Mouse (Mus musculus) cerebellum, adult 11 months (tissue): Measurements from ENCODE around the gene Mcat.

Experiments
- DNase-seq: peaks from one replicate; pipeline ENCODE4 v3.0.0; 2022

The Mcat gene

DNA sequence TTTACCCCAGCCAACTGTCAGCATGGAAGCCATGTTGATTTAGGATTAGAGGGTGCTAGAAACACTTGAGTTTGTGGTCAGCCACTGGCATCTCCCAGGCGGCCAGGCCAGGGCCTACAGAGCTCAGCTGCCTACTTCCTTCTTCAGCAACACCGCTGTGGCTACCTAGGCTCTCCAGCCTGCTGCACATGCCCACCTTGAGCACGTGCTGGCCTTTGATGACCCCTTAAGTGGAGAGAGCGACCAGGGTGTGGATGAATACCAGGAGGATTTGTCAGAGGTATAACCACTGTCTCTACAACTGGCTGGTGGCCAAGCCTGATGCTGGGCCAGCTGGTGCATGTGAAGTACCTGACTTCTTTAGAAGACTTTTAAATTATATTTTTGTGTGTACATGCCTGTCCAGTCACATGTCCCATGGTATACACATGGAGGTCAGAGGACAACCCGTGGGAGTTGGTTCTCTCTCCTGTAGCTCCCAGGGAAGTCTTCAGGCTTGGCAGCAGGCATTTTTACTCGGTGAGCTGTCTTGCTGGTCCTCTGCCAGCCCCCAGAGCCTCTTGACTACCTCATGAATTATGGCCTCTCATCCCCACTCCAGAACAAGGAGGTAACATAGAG, 11.3 kb upstream of the Mcat start:
- DNase-seq, result no peak

DNA sequence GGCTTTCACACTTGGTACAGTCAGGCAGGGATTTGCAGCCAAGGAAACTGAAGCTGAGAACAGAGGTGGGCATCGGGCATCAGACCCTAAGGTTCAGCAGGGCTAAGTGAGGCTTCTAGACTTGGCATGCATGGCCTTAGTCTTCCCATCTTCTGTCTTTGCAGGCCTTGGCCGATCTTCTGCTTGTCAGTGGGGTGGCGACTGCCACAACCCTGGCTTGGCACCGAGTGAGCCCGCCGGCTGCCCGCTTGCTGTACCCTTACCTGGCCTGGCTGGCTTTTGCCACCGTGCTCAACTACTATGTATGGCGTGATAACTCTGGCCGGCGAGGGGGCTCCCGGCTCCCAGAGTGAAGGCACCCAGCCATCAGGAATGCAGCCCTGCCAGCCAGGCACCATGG, 10.0 kb upstream of the Mcat start:
- DNase-seq, result peak; percentile 35

DNA sequence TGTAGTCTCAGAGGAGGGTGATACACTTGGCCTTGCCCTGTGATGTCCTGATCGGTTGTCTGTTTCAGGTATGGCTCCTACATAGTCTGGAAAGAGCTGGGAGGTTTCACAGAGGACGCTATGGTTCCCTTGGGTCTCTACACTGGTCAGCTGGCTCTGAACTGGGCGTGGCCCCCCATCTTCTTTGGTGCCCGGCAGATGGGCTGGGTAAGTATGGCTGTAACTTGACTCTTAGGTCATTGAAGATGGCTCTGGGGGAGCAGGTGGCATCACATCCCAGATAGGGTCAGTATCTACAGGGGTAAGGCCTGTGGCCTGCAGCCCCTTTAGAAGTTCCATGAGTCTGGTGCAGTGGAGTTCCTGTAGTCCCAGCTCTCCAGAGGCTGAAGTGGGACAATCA, 8.5 kb upstream of the Mcat start:
- no peak for DNase-seq

DNA sequence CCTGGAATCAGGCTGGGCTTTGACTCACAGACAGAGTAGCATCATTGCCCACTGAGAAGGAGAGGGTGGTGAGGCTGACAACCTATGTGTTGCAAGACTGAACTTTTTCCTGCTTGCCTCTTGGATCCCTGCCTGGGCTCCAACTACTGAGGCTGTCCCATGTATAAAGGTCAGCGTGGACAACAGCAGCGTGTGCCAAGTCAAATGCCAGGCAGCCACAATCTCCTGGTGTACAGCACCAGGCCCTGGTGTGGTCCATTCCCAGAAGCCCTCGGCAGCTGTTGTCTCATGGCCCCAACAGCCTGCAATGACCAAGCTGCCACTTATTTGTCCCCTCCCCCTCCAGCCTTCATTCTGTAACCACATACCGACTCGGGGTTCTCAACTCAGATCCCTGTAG, 8.0 kb upstream of the Mcat start:
- DNase-seq, result no peak

DNA sequence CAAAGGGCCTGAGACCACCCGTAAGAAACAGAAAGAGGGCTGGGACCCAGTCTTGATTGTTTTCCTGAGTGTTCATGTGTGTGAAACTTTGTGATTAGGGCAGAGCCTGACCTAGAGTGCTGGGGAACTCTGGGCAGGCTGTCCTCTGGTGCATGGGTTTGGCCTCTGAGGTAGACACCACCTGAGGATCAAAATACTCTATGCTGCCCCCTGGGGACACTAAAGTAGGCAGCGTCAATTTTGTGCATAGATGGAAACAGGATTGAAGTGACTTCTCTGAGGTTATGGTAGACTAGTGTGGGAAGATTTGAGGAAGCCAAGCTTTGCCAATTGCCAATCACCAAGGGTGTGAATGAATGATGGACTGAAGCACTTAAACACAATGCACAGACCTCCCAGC, 7.1 kb upstream of the Mcat start:
- no peak for DNase-seq

DNA sequence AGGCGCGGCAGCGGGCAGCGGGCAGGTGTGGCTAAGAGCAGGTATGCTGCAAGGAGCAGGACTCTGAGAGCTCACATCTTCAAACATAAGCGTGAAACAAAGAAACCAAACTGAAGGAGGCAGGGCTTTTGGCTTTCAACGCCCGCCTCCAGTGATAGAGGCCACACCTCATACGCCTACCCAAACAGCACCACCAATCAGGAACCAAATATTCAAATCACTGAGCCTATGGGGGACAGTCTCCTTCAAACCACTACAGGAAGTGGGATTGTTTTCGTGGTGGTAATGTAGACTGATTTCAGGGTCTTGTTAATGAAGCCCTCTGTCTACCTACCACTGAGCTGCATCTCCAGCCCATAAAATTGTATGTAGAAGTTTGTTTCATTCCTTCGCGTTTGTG, 6.1 kb upstream of the Mcat start:
- DNase-seq, result no peak

DNA sequence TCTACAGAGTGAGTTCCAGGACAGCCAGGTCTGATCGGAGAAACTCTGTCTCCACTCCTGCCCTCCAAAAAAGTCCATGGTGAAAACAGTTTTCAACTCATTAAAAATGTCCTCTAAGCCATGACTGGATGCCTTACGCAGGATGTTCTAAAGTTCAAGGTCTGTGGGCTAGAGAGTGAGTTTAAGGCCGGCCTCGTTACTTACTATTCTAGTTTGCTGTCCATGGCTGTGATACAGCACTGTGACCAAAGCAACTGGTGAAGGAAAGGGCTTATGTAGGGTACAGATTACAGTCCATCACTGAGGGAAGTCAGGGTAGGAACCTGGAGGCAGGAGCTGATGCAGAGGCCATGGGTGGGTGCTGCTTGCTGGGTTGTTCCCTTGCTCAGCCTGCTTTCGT, 5.0 kb upstream of the Mcat start:
- no peak for DNase-seq

DNA sequence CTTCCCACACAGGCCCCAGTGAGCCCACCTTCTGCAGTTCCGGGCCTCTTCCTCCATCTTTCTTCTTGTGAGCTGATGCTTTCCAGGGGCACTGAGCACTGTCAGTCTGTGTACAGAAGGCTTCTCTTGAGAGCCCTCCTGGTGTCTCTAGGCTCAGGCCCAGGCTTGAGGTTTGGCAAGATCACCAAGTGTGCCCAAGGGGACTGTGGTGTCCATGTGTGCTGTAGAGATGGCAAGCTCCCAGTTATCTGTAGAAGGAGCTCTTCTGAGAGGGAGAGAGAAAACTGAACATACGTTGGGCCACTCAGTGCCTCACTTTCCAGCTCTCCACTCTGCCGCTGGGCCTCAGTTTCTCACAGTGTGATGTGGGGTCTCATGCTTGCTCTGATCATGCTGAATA, 4.1 kb upstream of the Mcat start:
- no peak for DNase-seq

DNA sequence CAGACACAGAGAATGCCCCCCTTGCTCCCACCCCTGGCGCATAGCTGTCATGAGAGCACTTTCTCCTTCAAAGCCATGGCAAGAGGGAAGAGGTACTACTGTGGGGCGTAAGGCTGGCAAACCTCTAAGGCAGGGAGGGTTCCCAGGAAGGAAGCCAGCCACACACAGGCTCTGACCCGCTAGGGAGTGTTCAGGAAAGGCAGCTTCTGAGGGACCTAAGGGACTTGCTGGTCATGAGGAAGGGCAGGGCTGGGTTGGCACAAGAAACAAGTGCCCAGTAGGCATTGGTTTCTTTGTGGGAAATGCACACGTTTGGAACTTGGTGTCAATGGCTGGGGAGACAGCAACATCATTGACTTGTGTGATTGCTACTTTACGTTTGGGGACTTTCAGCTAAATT, 2.4 kb upstream of the Mcat start:
- no peak for DNase-seq

DNA sequence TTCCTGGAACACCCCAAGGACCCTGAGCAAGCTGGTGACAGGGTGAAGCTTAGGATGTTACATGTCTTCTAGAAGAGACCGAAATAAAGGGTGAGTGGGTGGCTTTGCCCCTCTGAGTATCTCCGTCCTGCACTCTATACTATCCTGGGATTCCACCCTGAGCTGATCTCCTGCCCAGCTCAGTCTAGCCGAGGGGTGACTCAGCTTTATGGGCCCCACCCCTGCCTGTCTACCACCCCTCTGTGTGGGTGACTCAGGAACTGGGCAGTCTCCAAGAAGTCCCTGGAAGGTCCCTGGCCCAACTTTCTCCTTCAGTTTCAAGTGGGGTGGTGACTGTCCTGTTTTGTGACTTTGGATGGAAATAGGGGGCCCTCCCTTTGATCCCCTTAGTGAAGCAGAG, 1.8 kb upstream of the Mcat start:
- no peak for DNase-seq

DNA sequence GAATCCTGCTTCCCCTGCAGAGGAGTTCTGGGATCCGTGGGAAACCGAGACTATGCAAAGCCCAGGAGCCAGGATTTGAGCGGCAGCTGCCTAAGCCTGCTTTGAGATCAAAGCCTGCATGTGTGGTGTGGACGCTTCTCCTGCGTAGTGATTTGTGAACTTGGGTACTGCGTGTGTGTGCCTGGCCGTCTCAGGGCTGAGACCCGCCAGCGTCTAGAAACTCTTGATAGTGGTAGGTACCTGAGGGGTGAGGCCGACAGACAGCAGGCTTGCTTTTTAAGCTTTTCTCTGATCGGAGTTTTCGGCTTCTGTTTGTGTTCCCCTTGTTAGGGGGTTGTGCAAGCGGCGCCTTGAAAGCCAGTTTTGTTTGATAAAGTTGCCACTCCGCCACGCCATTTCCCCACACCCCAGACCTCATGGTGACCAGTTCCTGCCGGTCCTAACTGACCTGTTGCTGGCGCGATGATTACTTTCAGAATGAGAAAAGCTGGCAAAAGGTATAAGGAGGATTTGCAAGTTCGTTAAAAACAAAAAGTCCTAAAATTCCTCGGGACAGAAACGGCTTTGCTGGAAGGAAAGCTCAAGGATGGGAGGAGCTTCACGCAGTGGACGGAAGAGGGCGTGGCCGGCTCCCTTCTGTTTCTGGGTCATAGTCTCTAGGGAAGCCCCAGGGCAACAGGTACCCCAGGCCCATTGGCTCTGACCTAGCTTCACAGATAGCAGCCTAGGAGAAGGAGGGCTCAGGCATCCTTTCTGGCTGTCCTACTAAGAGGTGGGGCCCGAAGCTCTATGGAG, 467 bp upstream of the Mcat start:
- no peak for DNase-seq

DNA sequence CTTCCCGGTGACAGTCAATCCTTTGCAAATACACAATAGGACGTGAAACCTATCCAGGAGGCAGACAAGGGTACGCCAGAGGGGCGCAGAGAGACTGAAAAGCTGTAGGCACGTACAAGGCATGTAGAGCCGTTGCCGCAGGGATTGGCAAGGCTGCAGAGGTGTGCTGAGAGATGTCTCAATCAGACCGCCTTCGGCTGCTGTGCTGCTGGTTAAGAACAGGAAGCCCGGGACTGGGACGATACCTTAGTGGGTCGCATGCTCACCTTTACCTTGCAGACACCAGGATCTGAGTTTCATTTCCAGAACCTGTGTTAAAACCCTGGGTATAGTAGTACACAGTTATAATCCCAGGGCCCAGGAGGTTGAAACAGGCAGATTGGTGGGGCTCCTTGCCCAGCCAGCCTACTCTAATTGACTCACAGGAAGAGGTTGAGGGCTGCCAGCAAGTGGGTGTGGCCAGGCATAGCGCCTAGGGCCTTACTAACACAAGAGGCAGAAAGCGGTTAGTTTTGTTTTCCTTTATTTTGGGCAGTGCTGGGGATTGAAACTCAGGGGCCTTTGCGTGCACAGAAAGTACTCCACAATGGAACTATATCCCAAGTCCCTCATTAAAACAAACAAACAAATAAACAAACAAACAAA, 839 bp downstream of the Mcat start:
- DNase-seq, result no peak

DNA sequence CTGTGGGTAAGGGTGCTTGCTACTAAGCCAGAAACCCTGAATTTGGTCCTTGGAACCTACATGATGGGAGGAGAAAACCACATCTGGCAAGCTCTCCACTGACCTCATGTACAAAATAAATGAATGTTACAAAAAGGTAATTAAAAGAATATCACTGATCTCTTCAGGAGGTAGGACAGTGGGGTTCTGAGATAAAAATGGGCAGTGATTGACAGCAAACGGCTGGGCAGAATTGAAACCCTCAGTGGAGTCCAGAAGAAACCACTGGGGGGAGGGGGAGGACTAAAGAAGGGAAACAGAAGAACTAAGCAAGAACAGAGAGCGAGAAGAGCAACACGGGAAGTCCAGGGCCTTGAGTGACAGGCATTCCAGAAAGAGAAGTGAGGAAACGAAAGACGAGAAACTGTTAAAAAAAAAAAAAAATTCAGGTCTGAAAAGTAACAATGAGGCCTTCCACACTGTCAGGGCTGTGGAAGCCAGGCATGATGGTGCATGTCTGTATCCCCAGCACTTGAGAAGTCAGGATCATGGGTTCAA, 2.6 kb downstream of the Mcat start:
- DNase-seq, result no peak

DNA sequence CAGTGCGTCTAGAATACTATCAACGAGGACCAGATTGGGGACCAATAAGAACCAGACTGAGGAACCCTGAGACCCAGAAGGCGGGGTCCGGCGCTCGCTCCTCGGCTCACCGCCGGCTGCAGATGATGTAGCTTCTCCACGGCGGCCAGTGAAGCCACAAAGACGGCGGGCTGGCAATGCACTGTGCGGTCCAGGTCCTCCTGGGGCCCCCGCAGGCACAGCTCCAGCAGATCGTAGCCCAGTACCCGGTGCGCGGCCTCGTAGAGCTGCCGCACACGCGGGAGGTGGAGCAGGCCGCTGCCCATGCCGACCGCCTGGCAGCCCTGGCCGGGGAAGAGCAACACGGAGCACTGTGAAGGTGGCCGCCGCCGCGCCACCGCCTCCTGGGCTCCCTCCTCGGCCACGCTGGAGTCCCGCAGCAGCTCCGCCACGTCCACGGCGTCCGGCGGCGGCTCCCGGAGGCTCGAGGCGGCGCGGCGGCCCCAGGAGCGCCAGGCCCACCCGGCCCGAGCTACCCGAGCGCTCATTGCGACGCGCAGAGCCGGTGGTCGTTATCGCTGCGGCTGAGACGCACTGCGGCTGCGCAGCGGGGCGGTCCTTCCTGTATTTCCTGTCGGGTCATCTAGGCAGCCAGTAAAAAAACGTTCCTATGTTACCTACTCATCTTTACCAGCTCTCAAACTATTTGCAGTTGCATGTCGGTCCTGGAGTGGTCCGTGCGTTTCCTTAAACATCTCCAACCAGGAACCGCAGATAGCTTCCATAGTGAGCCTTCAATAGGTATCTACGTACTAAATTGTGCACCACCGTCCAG, 8.2 kb downstream of the Mcat start:
- peak; percentile 81 for DNase-seq

DNA sequence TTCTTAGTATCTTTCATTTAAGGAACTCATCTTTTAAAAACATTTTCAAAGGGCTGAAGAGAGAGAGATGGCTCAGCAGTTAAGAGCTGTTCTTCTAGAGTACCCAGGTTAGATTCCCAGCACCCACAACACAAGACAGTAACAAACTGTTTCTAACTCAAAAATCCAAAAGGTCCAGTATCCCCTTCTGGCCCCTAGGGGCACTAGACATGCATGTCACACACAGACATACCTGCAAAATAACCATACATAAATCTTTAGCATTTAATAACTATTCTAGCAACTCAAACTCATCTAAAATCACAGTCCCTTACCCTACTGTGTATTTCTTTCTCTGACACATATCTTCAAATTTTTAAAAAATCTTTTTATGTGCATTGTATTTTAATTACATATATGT, 9.8 kb downstream of the Mcat start:
- no peak for DNase-seq

DNA sequence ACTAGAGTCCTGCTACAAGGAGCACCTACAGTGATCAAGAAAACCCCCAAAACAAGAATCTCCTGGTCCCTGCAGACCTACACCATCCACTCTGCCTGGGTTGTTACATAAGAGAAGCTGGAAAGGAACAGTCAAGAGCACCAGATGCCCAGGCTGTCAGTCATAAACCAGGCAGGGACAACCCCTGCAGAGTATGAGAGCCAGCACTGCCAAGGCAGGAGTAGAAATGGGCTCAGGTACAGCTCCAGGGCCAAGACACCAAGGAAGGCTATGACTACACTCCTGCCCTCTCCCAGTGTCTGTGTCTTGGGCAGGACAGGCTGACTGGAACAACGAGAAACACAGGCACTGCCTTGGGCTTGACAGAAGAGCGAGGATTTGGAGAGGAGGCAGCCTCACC, 13.4 kb downstream of the Mcat start:
- no peak for DNase-seq

DNA sequence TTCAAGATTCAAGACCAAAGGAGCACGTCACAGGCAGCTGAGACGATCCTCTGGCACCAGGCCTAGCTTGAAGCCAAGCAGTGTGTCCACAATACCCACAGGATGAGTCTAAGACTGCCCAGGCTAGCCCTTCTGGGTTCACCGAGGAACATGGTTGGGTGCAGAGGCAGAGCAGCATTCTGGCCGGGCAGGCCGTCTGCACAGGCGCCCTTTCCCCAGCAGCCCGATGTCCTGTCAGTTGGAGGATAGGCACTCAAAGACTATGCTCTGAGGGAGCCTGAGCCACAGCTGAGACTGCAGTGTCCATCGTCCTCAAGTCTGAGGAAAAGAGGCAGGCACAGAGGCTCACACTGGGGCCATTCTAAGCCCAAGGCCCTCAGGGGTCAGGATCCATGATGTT, 16.4 kb downstream of the Mcat start:
- DNase-seq, result no peak

DNA sequence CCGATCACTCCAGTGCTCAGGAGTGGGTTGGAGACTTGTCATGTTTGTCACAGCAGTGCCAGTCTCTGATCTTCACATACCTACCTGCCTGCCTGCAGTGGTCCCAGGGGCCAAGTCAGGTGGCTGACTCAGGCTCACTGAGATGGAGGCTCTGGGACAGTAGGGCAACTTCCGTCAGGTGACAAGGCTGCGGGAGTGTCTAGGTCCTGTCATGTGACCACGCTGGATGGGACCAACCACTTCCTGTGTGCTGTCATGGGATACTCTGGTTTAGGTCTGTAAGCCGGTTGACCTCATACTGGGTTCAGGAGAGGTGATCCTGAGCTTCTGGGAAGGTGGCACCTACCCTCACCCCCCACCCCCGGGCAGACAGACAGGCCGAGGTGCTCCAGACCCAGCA, 17.6 kb downstream of the Mcat start:
- DNase-seq, result no peak

DNA sequence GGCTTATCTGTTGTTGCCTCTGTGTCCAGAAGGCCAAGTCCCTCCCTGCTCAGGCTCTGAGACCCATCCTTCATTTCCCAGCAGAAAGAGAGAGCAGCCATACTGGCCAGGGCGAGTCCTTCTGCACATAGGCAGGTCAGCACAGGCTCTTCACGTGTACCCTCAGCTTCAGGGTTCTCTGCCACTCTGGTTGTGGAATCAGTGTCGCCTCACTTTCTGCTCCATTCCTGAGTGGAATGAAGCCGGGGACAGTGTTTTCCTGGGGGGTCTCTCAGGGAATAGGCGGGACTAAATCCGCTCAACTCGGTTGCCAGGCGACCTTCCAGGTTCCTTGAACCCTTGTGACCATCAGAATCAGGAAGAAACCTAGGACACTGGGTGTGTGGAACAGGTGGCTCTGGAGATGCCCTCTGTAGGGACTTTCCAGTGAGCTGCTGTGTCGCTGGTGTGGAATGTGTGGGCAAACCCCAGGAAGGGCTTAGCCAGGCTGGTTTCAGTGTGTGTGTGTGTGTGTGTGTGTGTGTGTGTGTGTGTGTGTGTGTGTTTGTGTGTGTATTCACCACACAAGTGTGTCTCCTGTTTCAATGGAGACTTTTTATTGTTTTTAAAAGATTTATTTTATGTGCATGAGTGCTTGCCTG, 21.8 kb downstream of the Mcat start:
- no peak for DNase-seq

DNA sequence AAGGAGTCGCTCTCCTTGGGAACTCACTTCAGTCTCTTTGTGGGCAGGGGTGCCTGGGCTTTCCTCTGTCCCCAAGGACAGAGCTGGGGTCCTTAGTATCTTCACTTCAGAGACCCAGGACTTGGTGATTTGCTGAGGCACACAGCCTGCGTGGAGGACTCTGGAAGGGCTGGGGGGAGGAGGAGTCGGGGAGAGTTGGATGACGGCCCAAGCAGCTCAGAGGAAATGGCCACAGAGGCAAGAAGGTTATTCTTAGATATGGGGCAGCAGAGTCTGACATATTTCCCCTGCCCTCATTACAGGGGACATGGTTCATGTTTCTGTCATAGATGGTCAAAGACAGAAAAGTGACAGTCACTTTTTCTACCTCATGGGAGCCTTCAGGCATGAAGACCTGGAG, 23.7 kb downstream of the Mcat start:
- no peak for DNase-seq

DNA sequence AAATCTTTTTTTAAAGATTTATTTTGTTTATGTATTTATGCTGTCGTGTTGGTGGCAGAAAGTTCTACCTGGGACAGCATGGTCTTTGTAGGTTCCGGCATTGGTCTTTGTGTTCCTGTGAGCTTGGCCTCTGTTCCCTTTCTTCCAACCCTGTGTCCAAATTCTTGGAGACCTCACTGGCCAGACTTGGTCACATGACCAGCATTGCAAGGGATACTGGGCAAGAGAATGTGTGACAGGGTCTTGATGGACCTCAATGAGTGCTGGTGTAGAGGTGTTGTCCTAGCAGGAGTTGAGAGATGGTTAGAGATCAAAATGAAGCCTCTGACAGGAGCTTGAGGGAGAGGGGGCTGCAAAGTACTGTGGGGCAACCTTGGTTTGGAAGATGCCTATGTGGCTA, 24.7 kb downstream of the Mcat start:
- no peak for DNase-seq

DNA sequence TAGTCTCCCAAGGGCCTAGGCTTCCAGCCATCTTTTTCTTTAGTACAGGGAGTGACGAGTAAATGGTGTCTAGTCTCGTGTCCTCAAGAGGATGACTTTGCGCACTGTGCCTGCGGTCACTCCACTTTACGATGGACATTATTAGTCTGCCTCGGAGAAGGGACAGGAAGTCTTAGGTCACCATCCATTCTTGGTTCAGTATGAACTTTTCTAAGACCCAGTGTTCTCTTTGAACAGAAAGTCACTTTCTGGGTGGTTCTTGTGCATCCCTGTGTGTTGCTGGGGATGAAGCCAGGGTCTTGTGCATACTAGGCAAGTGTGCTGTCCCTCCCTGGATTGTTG, 27.7 kb downstream of the Mcat start:
- no peak for DNase-seq
